Mouse (Mus musculus) midbrain, embryonic 12.5 days (tissue): Measurements from ENCODE around the gene AC109138.7. TPM values are rescaled to one million over a fixed set of nuclear protein-coding genes. Genes with fewer than 3 reads are reported as not detected.

Experiments
- ATAC-seq: fragments of 200-750 bp; cut with Nextera tagmentation; 2 replicates; pipeline ENCODE4 v1.8.0; 2017; ENCODE audit warnings: low read depth, moderate TSS enrichment, moderate library complexity; ENCODE audit not compliant: low FRiP score
- H3K27ac ChIP-seq: fragments of 300-500 bp; sonication (generic); replicated peaks from 2 replicates; pipeline ENCODE4 v1.5.1; 2016; ENCODE audit warnings: mild to moderate bottlenecking
- H3K27me3 ChIP-seq: fragments of 300-500 bp; sonication (generic); 2 replicates; pipeline ENCODE4 v1.6.1; 2016; ENCODE audit warnings: mild to moderate bottlenecking
- H3K36me3 ChIP-seq: fragments of 300-500 bp; sonication (generic); 2 replicates; pipeline ENCODE4 v1.6.1; 2016
- H3K4me1 ChIP-seq: fragments of 300-500 bp; sonication (generic); 2 replicates; pipeline ENCODE4 v1.6.1; 2016
- H3K4me2 ChIP-seq: fragments of 300-500 bp; sonication (generic); replicated peaks from 2 replicates; pipeline ENCODE4 v1.6.1; 2016; ENCODE audit warnings: mild to moderate bottlenecking, moderate library complexity
- H3K4me3 ChIP-seq: fragments of 300-500 bp; sonication (generic); 2 replicates; pipeline ENCODE4 v1.5.1; 2016; ENCODE audit warnings: mild to moderate bottlenecking
- H3K9ac ChIP-seq: fragments of 300-500 bp; sonication (generic); replicated peaks from 2 replicates; pipeline ENCODE4 v1.6.1; 2016; ENCODE audit warnings: mild to moderate bottlenecking, moderate library complexity
- H3K9me3 ChIP-seq: fragments of 300-500 bp; sonication (generic); 2 replicates; pipeline ENCODE4 v1.6.1; 2016; ENCODE audit warnings: mild to moderate bottlenecking
- WGBS: fragments of 180-500 bp; shearing (Covaris S2); methylation state at CpG from one replicate; pipeline ENCODE4 v1.1.7; 2016; 5-methylcytosine and 5-hydroxymethylcytosine counted together
- polyA plus RNA-seq: library from polyadenylated mRNA; unstranded; fragments of >200 nt; fragmentation: Nextera tagmentation; extraction: Ambion mirVana; gene quantifications from 2 replicates; pipeline ENCODE4 v1.2.1, GENCODE M21; 2016

AC109138.7 gene
- polyA plus RNA-seq, 1 experiment from 2014 or later = not detected

DNA sequence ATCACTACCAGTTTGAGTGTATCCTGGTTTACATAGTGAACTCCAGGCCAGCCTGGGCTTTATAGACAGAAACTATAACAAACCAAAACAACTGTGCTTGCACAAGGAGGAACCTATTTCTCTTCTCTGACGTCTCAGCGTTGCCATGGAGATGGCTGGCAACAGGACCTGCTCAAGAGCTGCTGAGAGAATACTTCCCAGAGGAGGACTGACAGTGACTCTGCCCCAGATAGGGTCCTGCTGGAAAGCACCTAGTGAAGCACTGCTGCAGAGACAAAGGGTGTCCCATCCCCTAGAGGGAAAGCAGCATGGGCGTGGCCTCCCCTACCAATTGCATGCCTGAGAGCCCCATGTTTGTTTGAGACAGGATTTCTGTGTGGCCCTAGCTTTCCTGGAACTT, 32.3 kb upstream of the AC109138.7 start:
- ATAC-seq = no peak
- 52% methylated on average over 3 of the region's 3 CpGs for WGBS
- H3K27ac ChIP-seq = no peak overlapping the region
- H3K4me3 ChIP-seq = no peak overlapping the region
- no peak overlapping the region for H3K9ac ChIP-seq
- H3K36me3 ChIP-seq = no peaks in the 10 kb centered on the region
- no peaks in the 10 kb centered on the region for H3K9me3 ChIP-seq
- peaks cover 1% of the 10 kb centered on the region; the same call in 1 of the 2 replicates for H3K27me3 ChIP-seq
- H3K4me1 ChIP-seq = peaks cover 11% of the 10 kb centered on the region
- H3K4me2 ChIP-seq = no peak overlapping the region

DNA sequence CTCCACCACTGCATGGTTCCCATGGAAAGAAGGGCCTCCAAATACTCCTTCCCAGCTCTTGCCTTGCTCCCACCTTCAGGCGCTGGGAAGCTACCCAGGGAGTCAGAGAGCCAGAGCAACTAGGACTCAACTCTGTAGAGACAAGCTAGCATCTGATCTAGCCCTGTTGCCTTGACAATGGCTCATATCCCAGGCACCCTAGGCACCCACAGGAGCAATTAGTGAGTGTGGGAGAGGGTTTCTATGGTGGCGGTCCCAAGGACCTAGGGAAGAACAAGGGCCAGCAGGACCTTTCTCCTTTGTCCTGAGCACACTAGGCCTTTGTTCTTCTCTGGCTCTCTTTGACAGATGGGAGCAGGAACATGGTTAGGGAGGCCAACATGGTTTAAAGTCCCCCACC, 30.5 kb upstream of the AC109138.7 start:
- Histone ChIP-seq H3K27ac (no peak overlapping the region), H3K36me3 (no peaks in the 10 kb centered on the region), H3K4me3 (no peak overlapping the region), H3K9me3 (no peaks in the 10 kb centered on the region), H3K4me2 (no peak overlapping the region), H3K4me1 (peaks cover 11% of the 10 kb centered on the region), H3K27me3 (no peaks in the 10 kb centered on the region), H3K9ac (no peak overlapping the region)
- WGBS = 86% methylated on average over 2 of the region's 2 CpGs
- ATAC-seq = no peak

DNA sequence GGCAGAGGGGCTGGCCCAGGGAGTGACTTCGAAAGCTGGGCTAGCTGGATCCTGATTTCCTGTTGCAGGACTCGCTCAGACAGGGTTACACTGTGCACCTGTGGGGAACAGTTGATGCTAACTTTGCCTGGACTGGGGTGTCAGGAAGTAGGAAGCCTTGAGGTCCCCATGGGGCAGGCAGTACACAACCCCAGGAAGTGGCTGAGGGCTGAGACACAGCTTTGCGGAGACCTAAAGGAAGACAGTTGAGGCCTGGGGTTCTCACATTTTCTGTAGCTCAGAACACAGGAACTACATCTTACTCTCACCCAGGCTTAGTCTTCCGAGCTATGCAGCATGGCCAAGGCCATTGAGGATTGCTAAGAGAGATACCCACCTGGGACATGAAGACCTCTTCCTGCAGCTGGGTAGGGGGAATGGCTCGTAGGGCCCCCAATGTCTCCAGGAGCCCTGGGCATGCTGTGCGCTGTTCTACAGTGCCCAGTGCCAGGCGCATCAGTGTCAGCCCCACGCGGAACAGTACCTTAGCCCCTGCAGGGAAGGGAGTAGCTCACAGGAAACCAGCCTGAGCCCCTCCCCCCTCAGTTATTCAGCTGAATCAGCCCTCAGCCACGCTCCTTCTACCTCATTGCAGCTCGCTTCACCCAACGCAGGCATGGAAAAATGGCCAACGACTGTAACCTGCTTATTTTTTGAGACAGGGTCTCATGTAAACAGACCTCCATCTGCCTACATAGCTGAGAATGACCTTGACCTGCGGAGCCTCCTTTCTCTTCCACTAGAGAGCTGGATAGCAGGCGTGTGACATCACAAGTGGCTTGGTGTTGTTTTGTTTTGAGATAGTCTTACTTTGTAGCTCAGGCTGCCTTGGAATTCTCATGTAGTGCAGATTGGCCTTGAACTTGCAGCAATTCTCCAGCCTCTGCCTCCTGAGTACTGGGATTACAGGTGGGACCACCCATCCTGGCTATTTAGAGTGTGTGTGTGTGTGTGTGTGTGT, 28.9 kb upstream of the AC109138.7 start:
- Histone ChIP-seq H3K4me2 (no peak overlapping the region), H3K27ac (no peak overlapping the region), H3K4me1 (peaks cover 11% of the 10 kb centered on the region), H3K4me3 (no peak overlapping the region), H3K9me3 (no peaks in the 10 kb centered on the region), H3K27me3 (no peaks in the 10 kb centered on the region), H3K36me3 (no peaks in the 10 kb centered on the region), H3K9ac (no peak overlapping the region)
- WGBS = 66% methylated on average over 15 of the region's 15 CpGs
- ATAC-seq = no peak

DNA sequence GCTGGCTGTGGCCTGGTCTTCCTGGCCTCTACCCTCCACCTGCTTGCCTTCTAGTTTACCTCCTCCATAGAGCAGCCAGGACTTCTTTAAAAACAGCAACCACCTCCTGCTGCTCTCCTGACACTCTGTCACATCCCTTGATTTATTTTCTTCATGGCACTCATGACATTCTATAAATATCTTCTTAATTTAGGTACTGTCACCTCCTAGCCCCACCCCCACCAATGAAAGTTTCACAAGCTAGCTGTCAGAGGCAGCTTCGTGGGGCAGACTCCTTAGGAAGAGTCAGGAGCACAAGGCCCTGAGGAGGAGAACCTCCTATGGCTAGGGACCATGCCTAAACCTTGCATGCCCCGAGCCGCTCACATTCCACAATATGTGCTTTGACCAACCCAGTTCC, 26.9 kb upstream of the AC109138.7 start:
- Histone ChIP-seq H3K36me3 (no peaks in the 10 kb centered on the region), H3K27me3 (no peaks in the 10 kb centered on the region), H3K4me3 (no peak overlapping the region), H3K27ac (no peak overlapping the region), H3K9ac (0 out of 2 replicates have a peak overlapping the region, but pooled peaks have one; percentile 12), H3K9me3 (no peaks in the 10 kb centered on the region), H3K4me2 (no peak overlapping the region), H3K4me1 (peaks cover 11% of the 10 kb centered on the region)
- ATAC-seq = no peak
- WGBS = 84% methylated on average over 3 of the region's 3 CpGs

DNA sequence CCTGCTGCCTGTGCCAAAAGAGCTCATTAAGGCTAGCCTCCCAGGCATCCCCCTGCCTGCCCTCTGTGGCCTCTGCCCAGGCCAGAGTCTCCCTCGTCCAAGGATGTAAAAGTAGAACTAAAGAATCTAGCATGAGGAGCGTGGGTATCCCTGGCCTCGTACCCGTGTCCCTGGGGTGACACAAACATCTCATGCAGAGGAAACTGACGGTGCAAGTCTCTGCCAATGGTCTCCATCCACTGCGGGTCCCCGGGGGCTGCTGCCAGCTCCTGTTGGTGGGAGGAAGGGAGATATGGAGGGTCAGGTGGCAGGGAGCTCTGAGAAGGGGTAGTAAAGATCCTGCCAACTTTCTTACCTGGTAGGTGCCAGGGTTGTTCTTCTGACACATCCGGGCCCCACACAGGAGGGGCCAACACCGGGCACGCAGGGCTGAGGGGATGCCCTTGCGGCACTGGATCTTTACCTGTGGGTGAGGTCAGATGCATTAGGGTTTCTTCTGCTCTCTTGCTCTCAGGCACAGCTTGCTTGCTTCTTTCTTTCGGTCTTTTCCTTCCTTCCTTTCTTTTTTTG, 25.0 kb upstream of the AC109138.7 start:
- no peak overlapping the region for H3K27ac ChIP-seq
- peaks cover 10% of the 10 kb centered on the region for H3K36me3 ChIP-seq
- no peak overlapping the region for H3K9ac ChIP-seq
- H3K4me3 ChIP-seq = no peak overlapping the region
- H3K4me2 ChIP-seq = no peak overlapping the region
- peaks cover 23% of the 10 kb centered on the region for H3K4me1 ChIP-seq
- no peaks in the 10 kb centered on the region for H3K27me3 ChIP-seq
- 84% methylated on average over 12 of the region's 12 CpGs for WGBS
- ATAC-seq = no peak
- H3K9me3 ChIP-seq = no peaks in the 10 kb centered on the region

DNA sequence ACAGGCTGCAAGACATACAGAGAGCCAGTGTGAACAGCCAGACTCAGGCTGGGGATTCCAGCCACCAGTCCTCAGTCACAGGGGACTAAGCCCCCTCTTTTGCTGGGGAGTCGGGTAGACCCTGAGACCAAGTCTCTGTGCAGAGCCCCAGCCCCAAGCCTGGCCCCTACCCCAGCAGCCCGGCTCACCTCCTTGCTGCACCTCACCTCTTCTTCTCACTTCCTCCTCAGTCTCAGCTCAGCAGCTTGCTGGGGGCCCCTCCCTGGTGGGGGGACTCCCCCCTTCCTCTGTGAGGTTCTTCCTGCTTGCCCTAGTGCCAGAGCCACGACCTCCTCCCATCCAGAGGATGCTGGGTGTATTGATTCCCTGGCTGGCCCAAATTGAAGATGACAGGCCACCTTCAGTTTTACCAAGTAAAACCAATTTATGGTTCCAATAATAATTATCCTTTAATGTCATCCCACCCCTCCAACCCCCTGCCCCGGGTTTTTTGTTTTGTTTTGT, 23.3 kb upstream of the AC109138.7 start, which contains the start of gene Tbc1d10c:
Tbc1d10c (minus strand) TSS at position 454 of the 504 bp plus-strand sequence.
- 73% methylated on average over 4 of the region's 4 CpGs for WGBS
- H3K36me3 ChIP-seq = peaks cover 28% of the 10 kb centered on the region
- H3K4me2 ChIP-seq = peak within 1 kb of the TSS; percentile 90
- H3K27ac ChIP-seq = peak within 1 kb of the TSS; percentile 90
- no peaks in the 10 kb centered on the region for H3K9me3 ChIP-seq
- ATAC-seq = no peak
- H3K9ac ChIP-seq = peak within 1 kb of the TSS; percentile 98
- H3K4me3 ChIP-seq = peak within 1 kb of the TSS; percentile 97
- peaks cover 26% of the 10 kb centered on the region for H3K4me1 ChIP-seq
- no peaks in the 10 kb centered on the region for H3K27me3 ChIP-seq

DNA sequence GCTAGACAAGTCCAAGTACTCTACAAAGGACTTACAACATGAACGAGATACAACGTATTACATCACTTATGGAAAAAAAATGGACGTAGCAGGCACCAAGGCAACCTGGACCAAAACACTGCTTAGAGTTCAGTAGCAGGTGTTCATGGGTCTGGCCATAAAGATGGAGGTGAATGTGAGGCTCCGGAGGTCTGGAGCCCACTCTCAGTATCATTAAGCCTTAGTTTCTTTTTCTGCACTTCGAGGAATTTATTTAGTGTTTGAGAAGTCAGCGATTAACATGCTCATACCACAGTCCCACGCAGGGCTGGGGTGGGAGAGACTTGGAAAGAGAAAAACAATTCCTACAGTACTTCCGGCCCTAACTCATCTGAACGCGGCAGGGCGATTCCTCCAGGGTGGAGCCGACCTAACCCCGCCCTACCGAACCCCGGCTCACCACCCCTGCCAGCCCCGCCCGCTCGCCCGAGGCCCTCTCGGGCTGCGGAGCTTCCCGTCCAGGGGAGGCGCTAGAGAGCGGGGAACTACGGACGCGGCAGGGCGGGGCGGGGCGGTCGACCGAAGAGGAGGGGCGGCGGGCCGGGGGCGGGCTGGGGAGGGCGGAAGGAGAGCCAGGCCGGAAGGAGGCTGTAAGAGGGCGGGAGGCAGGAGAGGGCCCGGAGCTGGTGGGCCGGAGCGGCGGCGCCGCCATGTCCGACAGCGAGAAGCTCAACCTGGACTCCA, 22.5 kb upstream of the AC109138.7 start, which contains the start of gene Ppp1ca:
Ppp1ca (plus strand) TSS at position 538 of the 723 bp plus-strand sequence.
- Histone ChIP-seq H3K36me3 (peaks cover 36% of the 10 kb centered on the region), H3K27ac (peak within 1 kb of the TSS; percentile 90), H3K4me2 (peak within 1 kb of the TSS; percentile 90), H3K9ac (peak within 1 kb of the TSS; percentile 98), H3K4me1 (peaks cover 31% of the 10 kb centered on the region), H3K9me3 (no peaks in the 10 kb centered on the region), H3K4me3 (peak within 1 kb of the TSS; percentile 97), H3K27me3 (no peaks in the 10 kb centered on the region)
- ATAC-seq = peak; percentile 92
- 6% methylated on average over 43 of the region's 47 CpGs for WGBS

DNA sequence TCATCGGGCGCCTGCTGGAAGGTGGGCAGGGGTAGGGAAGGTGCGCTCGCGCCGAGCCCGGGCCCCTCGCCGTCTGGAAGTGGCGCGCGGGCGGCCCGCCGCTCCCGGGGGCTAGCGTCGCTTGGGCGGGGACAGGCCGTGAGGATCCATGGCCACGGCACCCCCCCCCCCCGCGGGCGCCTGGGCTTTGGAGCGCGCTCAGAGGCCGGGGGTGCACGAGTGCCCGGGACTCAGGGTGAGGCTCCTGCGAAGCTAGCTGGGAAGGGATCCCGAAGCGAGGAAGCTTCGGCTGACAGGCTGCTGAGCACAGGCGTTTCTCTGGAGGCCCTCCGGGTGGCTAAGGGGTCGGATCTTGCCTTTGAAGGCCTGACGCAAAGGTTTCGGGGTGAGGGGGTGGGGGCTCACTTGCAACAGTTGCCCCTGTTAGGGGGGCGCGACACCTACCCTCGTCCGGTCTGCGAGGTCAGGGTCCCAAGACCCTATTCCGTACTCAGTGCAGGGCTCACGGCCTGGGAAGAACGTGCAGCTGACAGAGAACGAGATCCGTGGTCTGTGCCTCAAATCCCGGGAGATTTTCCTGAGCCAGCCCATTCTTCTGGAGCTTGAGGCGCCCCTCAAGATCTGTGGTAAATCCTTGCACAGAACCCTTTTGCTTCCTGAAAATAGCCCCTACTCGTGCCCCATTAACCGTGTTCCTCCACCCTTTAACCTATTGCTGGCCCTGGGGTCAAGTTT, 21.7 kb upstream of the AC109138.7 start:
- peak overlapping the region; percentile 97 for H3K4me3 ChIP-seq
- H3K4me1 ChIP-seq = peaks cover 32% of the 10 kb centered on the region
- H3K27ac ChIP-seq = peak overlapping the region; percentile 90
- H3K4me2 ChIP-seq = peak overlapping the region; percentile 90
- peaks cover 43% of the 10 kb centered on the region for H3K36me3 ChIP-seq
- WGBS = under 1% methylated on average over 39 of the region's 52 CpGs
- H3K9me3 ChIP-seq = no peaks in the 10 kb centered on the region
- peak overlapping the region; percentile 98 for H3K9ac ChIP-seq
- no peaks in the 10 kb centered on the region for H3K27me3 ChIP-seq
- peak; percentile 10 for ATAC-seq

DNA sequence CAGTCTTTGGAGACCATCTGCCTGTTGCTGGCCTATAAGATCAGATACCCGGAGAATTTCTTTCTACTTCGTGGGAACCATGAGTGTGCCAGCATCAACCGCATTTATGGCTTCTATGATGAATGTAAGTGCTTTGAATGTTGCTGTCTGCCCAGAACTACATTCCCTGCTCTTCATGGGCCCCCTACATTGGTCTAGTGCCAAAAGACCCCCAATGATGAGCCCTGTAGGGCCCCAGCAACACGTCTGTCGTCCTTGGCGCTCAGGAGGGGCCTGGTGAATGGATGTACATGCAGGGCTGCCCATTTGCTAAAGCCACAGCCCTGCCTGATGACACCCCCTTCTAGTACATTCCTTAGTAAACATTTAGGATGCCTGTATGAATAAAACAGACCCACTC, 21.0 kb upstream of the AC109138.7 start:
- Histone ChIP-seq H3K4me1 (peaks cover 32% of the 10 kb centered on the region), H3K9ac (peak overlapping the region; percentile 98), H3K27me3 (no peaks in the 10 kb centered on the region), H3K4me3 (peak overlapping the region; percentile 97), H3K27ac (no peak overlapping the region), H3K9me3 (no peaks in the 10 kb centered on the region), H3K4me2 (peak overlapping the region; percentile 90), H3K36me3 (peaks cover 49% of the 10 kb centered on the region)
- ATAC-seq = no peak
- 69% methylated on average over 6 of the region's 6 CpGs for WGBS

DNA sequence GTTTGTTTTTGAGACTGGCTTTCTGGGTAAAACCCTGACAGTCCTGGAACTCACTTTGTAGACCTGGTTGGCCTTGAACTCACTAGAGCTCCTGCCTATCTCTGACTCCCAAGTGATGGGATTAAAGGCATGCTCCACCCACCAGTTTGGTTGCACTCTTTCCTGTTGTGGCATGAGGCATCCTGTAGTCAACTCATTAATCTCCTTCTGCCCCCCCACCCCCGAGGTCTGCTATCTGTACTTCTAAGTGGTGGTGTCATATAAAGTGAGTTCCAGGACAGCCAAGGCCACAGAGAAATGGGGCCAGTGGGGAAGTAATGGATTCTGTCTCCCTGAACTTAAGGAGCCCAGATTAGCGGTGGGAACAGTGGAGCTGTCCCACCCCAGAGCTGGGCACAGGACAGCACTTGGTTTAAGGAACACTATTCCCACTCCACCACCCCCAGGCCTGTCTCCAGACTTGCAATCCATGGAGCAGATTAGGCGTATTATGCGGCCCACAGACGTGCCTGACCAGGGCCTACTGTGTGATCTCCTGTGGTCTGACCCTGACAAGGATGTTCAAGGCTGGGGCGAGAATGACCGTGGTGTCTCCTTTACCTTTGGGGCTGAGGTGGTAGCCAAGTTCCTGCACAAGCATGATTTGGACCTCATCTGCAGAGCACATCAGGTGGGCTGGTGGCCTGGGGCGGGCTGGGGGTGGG, 20.0 kb upstream of the AC109138.7 start:
- Histone ChIP-seq H3K4me2 (no peak overlapping the region), H3K27ac (no peak overlapping the region), H3K36me3 (peaks cover 49% of the 10 kb centered on the region)

More for the DNA sequence above, 20.0 kb upstream of the AC109138.7 start:
- Histone ChIP-seq H3K27me3 (no peaks in the 10 kb centered on the region), H3K9me3 (no peaks in the 10 kb centered on the region), H3K9ac (no peak overlapping the region), H3K4me1 (peaks cover 32% of the 10 kb centered on the region), H3K4me3 (no peak overlapping the region)
- no peak for ATAC-seq
- WGBS = 90% methylated on average over 8 of the region's 8 CpGs
